Mouse (Mus musculus): Measurements from ENCODE around the gene Aebp1.

Gene Aebp1

DNA sequence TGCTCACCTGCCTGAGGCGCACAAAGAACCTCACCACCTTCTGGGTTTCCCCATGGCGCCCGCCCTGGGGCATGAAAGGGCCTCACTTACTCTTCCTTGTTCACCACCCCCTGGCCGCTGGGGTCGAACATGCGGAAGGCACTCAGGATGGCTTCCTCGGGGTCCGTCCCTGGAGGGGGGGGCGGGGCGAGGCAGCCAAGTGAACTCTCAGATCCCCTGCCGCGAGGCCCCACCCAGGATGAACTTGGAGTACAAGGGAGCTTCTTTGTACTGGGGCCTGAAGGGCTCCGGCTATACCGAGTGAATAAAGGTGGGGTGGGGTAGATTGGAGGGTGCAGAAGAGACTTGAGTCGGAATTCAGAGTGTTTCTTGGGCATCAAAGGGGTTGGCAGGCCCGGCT lies 35.5 kb downstream of the Aebp1 start:
- DNase-seq (ENCODE audit: low spot score) = no peak

DNA sequence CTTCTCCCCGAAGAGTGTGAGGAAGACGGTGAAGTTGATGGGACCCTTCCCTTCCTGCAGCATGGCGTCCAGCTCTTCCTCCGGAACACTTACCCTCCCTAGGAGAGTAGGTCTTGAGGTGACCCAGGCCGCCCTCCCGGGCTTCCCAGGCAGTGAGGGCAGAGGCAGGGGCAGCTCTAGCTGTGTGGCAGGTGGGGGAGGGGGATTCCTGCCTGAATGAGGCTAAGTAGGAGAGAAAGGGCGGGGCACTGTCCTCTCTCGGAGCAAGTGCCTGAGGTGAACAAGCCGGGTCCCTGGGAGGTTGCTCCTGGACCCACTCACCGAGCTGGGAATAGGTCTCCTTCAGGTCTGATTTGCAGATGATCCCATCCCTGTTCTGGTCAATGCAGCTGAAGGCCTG lies 36.1 kb downstream of the Aebp1 start:
- no peak for DNase-seq (ENCODE audit: low spot score)

DNA sequence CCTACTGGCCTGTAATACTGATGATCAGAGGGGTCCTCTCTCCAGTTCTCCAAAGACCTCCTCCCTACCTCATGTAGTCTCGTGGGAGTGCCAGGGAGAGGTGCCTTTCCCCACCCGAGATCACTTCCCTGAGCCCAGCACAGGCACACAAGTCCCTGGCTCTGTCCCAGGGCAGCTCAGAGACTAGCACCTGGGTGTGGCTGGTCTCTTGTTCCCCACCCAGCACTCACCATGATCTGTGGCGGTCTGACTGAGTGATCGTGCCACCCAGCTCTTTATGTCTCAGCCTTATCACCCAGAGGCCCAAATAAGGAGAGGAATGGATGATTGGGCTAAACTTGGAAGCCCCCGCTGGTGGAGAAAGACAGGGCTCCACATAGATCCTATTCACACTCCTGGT lies 36.8 kb downstream of the Aebp1 start, which contains the start of gene Myl7:
Gene Myl7 (minus strand): TSS at position 252 of the 400 bp plus-strand sequence.
- DNase-seq (ENCODE audit: low spot score) = no peak

DNA sequence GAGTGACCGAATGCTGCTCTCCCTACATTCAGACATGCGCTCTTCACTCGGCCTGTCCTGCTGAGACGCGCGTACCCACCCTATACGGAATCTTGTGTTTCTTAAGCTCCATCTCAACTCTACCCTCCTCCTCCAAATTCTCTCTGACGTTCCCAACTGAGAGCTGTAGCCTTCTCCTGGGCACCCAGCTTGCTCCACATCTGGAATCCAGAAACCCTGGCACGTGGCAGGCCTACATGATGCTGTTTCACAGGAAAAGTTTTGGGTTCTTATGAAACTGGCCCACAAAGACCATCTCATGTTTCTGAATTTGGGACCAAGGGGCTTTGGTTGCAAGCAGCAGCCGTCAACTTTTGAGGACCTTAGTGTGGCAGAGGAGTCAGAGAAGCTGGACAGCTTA lies 37.5 kb downstream of the Aebp1 start:
- DNase-seq (ENCODE audit: low spot score) = no peak

DNA sequence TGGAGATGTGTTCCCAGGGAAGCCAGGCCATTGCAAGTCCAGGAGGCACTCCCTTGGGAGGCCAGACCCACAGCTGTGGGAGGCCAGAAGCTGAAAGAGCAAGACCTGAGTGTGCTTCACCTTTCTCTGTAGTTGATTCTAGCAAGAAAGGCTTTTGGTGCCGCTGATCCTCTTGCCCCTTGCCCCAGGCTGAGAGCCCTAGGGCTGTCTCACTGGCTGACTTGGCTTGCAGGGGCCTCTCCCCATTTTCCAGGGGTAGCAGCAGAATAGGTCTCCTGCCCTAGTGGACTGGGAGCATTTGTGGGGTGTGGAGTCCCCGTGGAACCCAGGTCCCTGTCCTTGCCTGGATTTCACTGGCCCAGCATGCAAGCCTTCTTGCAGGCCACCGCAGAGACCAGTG lies 39.6 kb downstream of the Aebp1 start:
- DNase-seq (ENCODE audit: low spot score) = no peak

DNA sequence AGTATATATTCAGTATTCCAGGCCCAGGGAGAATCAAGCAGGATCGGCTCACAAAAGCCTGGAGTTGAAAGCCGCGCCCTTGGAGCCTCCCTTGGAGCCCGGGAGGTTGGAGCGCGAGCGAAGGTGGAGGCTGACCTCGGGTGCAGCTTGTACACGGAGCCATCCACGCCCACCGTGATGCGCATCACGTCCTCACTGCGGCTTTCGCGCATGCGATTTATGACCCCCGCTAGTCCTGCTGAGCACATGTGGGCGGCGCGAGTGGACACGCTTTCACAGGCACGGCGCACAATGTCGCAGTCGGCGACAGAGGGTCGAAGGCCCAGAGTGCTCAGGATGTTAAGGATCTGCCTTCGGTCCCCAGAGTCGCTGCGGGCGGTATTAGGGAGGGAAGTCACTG lies 40.2 kb downstream of the Aebp1 start:
- DNase-seq (ENCODE audit: low spot score) = no peak

DNA sequence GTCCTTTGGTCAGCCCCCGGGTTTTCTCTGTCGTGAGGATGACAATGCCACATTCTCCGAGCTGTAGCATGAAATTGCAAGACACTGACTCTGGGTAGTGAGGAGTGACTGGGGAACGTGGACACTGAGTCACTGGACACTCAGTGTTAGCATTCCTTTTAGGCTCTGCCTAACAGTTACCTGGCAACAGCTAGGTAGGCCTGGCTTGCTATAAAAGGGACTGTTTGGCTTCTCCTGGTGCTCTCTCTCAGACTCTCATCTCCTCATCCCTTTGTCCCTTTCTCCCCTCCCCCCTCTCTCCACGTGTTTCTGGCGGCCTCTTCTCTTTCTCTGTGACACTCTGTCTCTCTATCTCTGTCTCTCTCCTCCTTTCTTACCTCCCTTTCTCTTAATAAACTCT lies 40.6 kb downstream of the Aebp1 start:
- no peak for DNase-seq (ENCODE audit: low spot score)

DNA sequence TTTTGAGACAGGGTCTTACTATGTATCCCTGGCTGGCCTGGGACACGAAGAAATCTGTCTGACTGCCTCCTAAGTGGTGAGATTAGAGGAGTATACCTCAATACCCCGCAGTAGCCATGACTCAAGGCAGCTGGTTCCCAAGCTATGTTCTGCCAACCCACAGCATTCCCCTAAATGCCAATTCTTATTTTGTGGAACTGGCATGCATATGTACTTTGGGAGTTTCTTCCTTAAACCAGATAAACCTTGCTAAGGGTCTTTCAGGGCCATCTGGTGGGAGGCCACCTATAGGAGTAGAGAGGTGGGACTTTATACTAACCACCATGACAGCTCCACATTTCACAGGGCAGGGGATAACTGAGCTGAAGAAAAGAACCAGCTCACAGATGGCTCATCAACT lies 42.1 kb downstream of the Aebp1 start:
- no peak for DNase-seq (ENCODE audit: low spot score)

DNA sequence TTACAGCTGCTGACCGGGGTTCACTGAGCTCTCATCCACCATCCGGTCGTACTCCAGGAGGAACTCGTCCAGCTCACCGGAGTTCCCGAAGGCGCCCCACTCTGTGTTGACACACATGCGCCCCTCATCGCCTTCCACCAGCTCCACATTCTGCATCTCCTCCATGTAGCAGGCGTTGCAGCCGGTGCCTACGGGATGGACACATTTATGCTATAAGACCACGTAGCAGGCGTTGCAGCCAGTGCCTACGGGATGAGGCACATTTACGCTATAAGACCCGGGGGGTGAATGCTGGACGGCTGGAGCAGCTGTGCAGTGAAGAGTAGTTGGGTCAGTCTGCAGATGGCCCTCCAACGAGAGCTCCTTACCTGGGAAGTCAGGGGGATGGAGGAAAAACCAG lies 42.6 kb downstream of the Aebp1 start:
- no peak for DNase-seq (ENCODE audit: low spot score)

DNA sequence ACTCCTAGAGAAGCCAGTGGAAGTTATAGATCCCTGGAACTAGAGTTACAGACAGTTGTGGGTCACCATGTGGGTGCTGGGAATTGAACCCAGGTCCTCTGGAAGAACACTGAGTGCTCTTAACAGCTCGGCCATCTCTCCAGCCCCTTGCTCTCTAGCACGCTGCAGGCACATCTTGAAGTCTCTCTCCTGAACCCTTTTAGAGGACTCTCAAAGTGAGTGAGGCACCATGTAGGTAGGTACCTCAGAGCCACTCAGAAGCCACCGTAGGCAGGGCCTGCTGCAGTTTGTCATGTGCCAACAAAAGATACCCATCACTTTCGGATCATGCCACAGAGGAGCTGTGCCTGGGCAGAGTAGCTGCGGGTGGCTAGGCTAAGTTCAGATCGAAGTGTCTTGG lies 43.1 kb downstream of the Aebp1 start:
- no peak for DNase-seq (ENCODE audit: low spot score)

DNA sequence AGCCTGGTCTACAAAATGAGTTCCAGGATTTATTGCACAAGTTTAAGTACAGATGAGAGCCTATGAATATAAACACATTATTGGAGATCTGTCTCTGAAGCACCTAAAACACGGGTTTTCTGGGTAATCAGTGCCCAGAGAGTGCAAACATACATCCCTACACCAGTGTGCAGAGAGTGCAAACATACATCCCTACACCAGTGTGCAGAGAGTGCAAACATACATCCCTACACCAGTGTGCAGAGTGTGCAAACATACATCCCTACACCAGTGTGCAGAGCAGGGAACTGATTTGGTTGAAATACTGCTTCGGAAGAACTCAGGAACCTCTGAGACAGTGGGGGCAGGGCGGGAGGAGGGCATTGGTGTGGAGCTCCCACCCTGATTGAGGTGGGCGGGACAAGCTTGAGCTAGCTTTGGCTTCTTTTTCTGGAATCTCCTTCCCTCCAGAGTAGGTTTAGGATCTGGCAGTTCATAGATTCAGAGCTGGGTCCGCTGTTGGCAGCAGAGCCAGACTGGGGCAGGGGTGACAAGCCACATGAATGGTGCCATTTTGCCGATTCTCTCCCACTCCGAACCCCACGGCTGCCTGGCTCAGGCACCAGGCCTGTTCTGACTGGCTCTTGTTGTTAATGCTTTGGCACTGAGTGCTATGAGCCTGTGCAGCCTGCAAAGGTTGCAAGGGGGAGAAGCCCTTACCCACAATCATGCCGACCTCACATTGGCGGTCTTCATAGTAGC lies 44.2 kb downstream of the Aebp1 start:
- DNase-seq (ENCODE audit: low spot score) = no peak

DNA sequence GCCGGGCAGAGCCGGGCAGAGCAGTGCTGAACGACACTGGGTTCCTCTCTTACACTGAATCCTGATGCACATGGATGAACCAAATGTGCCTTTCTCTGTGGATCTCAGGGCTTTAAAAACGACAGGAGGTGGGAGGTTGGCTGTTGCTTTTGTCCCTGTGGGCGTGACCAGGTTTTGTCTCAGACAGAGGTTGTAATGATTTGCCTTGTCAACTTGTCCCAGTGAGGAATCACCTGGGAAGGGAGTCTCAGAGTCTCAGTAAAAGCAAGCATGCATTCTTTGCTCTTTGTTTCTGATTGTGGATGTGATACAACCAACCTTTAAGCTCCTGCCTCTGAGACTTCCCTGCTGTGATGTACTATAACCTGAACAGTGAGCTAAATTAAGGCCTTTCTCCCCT lies 45.3 kb downstream of the Aebp1 start:
- no peak for DNase-seq (ENCODE audit: low spot score)

DNA sequence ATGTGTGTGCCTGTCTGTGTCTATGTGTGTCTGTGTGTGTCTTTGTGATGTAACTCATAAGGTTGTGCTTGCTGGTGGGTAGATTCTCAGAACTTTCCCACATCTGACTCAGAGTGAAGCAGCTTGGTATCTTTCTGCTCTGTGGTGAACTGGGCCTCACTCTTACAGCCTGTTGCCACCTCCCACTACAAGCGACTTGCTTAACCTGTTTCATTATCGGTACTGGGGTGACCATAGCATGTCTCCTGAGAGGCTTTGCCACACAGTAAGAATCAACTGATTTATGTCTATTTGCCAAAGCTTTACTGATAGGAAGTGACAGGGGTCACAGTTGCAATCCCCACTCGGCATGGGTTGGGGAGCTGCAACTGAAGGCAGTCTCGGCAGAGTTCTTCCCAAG lies 46.9 kb downstream of the Aebp1 start:
- no peak for DNase-seq (ENCODE audit: low spot score)

DNA sequence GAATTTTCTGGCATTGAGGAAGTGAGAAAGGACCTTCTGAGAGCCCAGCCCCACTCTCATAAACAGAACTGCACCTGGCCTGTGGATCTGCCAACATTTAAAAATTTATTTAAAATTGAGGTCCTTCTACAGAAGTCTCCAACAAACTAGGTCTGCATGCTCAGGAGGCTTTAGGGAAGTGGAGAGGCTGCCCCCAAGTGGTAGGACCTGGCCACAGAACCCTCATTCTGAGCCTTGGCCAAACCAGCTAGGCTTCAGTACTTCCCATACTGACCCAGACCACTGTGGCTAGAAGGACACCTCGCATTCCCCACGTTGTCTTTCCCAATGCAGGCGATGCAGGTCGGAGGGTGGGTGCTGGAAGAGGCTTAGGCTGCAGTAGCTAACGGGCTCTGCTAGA lies 50.9 kb downstream of the Aebp1 start:
- DNase-seq (ENCODE audit: low spot score) = no peak

DNA sequence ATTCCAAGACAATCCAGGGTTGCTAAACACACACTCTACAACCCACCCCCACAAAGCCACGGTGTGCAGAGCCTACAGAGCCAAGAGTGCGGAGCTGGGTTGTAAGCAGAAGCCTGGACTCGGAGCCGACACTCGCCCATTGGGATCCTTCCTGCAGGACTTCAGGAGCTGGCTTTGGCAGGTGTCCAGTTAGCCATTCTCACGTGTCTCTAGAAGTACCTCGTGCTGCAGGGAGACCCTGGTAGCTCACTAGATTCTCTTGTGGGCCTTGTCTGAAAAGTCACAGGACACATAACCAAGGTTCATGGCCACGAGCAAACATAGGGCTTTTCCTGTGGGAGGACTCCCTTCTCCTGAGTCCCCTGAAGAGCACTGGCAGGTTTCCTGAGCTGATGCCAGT lies 51.5 kb downstream of the Aebp1 start:
- DNase-seq (ENCODE audit: low spot score) = no peak

DNA sequence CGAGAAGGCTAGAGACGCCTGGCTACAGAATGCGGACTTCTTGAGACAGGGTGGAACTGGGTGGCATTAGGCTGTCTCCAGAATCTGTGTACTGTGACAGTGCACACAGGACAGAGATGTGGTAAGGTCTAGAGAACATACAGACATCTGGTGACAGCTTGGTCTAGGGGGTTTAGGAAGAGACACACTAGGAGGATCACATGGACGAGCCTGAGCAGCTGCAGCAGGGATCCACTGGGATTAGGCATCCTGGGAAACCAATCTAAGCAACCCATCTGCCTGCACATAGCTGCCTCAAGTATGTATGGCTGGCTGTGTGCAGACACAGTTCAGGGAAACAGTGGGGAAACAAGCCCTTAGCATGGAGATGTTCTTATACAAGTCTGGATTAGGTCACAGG lies 52.2 kb downstream of the Aebp1 start:
- DNase-seq (ENCODE audit: low spot score) = no peak

DNA sequence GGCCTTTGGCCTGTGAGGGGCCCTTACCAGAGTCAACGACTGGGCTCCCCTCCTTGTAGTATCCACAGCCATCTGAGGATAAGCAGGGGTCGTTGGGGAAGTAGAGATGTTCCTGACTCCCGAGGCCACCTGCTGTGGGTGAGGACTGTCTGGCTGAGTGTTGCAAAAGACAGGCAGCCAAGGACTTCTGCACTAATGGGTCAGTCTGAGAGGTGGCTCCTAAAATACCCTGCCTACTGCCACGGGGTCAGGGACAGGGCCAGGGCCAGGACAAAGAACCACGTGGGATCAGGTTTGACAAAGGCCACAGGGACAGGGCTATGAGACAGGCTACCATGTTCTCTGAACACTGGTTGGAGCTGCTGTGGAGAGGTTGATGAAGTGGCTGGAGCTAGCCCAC lies 53.2 kb downstream of the Aebp1 start:
- DNase-seq (ENCODE audit: low spot score) = no peak

DNA sequence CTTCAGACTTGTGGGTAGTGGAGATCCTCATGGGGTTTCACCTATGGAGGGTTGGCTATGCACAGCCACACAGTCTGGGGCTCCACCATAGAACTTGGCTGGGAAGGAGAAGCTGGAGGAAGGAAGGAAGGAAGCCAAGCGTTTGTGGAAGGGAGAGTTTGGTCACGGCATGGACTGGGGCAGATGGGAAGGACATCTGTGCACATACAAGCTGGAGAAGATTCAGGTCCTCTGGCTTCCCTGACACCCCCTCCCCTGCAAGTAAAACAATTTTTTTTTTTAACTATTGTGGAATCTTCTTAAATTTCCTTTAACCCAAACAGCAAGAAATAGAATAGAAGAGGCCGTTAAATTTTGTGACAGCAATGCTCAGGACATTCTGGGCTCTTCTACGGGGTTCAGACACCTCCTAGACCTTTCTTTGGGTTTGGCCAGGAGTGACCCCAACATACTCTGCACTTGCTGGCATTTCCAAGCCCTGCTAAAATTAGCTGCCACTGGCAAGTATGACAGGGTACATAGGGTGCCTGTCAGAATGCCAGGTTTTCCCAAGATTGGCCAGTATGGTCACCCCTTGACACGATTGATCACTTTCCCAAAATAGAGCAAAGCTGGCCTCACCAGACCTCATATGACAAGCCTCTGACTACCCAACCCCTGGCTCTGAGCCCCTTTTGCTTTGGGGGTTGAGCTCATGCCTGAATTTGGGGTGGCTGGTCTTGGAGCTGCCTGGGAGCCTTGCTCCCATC lies 53.9 kb downstream of the Aebp1 start:
- no peak for DNase-seq (ENCODE audit: low spot score)

DNA sequence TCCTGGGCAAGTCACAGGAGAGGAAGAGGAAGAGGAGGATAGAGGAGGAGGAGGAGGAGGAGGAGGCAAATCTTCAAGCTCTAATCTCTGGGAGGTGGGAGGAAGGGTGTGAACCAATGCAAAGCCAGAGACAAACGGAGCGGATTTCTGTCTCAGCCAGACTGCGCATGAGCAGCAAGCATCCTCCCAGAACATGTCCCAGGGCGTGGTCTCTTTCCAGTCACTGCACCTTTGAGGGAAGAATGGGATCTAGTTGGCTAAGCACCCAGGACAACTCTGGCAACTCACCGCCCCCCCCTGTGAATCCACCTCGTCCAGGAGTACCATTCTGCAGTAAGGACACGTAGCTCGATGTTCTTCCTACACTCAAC lies 54.4 kb downstream of the Aebp1 start:
- DNase-seq (ENCODE audit: low spot score) = no peak

DNA sequence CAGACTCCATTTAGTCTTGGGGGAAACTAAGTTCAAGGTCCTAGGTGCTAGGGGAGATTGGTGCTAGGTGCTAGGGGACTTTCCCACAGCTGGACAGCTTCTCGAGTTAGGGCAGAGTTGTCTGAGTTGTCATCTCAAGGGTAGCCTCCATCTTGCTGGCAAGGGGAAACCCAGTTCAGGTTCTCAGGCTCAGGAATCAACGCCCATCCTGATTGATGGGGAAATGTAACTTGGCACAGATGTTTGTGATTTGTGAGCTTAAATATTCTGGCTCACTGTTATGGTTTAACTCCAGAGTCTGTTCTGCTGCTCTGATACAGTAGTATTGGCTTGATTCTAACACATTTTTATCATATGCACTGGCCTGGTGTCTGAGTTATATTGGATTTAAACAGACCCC lies 56.4 kb downstream of the Aebp1 start:
- DNase-seq (ENCODE audit: low spot score) = no peak

DNA sequence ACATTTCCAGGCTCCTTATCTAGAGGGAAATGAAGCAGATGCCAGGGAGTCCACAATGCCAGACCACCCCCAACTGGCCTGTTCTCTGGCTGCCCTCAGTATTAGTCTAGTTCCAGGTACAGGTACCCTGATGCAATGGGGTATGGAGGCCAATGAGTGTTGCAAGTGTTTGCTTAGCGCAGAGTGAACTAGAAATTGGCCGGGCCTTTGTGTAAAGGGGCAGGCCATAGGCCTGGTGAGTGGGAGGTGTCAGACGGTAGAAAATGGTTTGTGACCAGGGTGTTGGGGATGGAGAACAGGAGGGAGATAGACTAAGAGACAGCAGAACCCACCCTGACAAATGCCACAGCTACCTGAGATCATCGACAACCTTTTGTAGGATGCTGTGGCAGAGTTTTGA lies 57.9 kb downstream of the Aebp1 start:
- DNase-seq (ENCODE audit: low spot score) = no peak

DNA sequence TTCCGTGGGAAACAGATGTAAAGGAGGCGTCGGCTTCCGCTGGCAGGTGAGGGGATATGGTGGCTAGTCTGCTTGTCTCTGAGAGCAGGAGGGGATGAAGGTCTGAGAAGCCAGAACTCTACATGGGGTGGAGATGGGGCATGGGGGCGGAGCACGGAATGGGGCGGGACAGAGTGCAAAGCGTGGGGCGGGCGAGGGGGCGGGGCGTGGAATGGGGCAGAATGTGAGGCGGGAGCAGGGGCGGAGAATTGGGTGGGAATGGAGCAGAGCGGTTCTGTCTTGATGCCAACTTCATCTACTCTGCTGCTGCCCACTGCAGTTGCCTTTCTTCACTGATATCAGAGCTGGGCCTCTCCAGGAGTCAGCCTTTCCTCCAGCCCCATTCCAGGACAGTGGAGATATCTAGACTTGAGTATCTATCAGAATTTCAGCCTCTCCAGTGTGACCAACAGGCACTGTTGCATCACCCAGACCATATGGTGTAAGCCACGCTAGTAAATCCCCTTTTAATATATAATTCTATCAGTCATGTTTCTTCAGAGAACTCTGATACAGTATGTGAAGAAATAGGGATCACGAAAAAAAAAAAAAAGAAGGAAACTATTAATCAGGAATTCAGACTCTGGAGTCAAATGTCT lies 58.7 kb downstream of the Aebp1 start:
- no peak for DNase-seq (ENCODE audit: low spot score)
